Mouse (Mus musculus): ENCODE data around the gene Gm7903. TPM values are rescaled to one million over a fixed set of nuclear protein-coding genes. Genes with fewer than 3 reads are reported as not detected.
"Not testable (repeated sequence)": the region's sequence is repeated elsewhere in the genome, so short reads cannot be mapped to it uniquely, and the experiment has no call there.

The Gm7903 gene
- total RNA-seq (2021): not detected
- long read RNA-seq, experiment 1: 0 reads
- long read RNA-seq, experiment 2: 0 reads

GRCm38 (mm10) chrX:135433535-135433934 is at the start of gene Gm7903:
Gene Gm7903, plus strand, starts transcription at chrX:135433835.
- not testable (repeated sequence) for DNase-seq (ENCODE audit: low spot score in 2 of 2)

DNA sequence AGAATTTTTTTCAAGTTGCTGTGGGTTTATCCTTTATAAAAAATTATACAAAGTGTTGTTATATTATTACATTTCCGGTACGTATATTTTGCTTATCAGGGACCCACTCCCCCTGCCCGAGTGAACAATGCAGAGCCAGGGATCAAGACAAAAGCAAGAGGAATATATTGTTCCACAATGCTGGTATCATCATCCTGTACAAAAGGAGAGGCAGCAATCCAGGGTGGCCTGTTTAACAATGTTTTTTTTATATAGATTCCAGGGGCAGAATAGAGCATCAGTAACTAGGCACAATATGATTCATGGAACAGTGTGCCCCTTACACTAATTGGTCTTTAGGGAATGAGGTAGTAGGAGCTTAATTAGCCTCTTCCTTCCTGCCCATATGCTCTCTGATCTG is 30.1 kb upstream of the Gm7903 start:
- not testable (repeated sequence) for DNase-seq (ENCODE audit: low spot score in 2 of 2)

DNA sequence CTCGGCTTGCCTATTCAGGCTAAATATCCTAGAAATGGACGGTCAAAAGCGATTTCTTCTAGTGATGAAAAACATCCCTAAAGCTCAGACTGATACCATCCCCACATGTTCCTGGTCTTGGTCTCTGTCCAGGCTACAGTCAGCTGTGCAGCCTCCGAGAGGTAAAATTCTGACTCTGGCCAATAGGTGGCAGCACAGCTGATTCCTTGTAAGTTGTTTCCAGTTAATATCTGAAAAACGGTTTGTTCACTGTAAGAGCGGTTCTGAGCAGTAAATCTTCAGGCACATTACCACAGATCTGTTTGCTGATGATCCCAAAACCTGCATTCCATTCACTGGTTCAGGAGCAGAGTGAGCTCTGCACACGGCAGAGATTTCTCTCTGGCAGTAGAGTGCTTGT is 12.4 kb upstream of the Gm7903 start:
- not testable (repeated sequence) for DNase-seq (ENCODE audit: low spot score in 2 of 2)

DNA sequence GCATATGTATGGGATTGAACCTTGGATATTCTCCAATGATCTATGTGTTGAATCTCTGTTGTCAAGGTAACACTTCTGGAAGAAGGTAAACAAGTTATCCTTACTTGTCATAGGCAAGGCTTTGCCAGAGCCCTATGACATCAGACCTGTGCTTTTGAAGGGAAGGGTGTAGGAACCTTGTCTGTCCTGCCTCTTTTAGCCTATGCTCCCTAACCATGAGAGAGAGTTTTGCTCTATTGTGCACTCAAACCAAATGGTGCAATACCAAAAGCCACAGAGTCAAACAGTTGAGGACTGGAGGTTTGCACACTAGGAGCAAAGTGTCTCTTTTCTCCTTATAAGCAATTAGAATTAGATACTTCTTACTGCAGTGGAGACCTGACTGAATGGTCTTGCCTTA is 11.8 kb upstream of the Gm7903 start:
- not testable (repeated sequence) for DNase-seq (ENCODE audit: low spot score in 2 of 2)

- not testable (repeated sequence) for DNase-seq (ENCODE audit: low spot score in 2 of 2)
Measured at GRCm38 (mm10) chrX:135422473-135422872, 11.2 kb upstream of the Gm7903 start.

GRCm38 (mm10) chrX:135464160-135464559 is 30.5 kb downstream of the Gm7903 start:
- not testable (repeated sequence) for DNase-seq (ENCODE audit: low spot score in 2 of 2)

DNA sequence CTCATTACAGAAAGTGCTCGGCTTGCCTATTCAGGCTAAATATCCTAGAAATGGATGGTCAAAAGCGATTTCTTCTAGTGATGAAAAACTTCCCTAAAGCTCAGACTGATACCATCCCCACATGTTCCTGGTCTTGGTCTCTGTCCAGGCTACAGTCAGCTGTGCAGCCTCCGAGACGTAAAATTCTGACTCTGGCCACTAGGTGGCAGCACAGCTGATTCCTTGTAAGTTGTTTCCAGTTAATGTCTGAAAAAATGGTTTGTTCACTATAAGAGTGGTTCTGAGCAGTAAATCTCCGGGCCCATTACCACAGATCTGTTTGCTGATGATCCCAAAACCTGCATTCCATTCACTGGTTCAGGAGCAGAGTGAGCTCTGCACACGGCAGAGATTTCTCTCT is 48.3 kb downstream of the Gm7903 start:
- not testable (repeated sequence) for DNase-seq (ENCODE audit: low spot score in 2 of 2)

GRCm38 (mm10) chrX:135483183-135483582 is 49.5 kb downstream of the Gm7903 start:
- DNase-seq (ENCODE audit: low spot score in 2 of 2): not testable (repeated sequence)

Other genes starting within 250 kb of the Gm7903 start
- gene Tceal6, start 223.1 kb upstream of the Gm7903 start, total RNA-seq (2021): 1 to 10 TPM; 1.7 to 4.8 TPM
- gene Pramel3, start 131.5 kb upstream of the Gm7903 start, total RNA-seq (2021): not detected
- not detected for gene Gm5128, start 60.6 kb upstream of the Gm7903 start, total RNA-seq (2021)
- not detected for gene AV320801, start 60.8 kb downstream of the Gm7903 start, total RNA-seq (2021)
- under 1 TPM in 1 of 2 experiments, not detected in 1; 0.17 TPM for gene Nxf7, start 164.9 kb downstream of the Gm7903 start, total RNA-seq (2021)
- gene Prame, start 193.9 kb downstream of the Gm7903 start, total RNA-seq (2021): not detected